Mouse (Mus musculus) embryonic facial prominence, embryonic 14.5 days (tissue): Measurements from ENCODE around the gene Jmy. TPM values are rescaled to one million over a fixed set of nuclear protein-coding genes. Genes with fewer than 3 reads are reported as not detected.

ENCODE experiments used
- ATAC-seq: fragments of 200-750 bp; cut with Nextera tagmentation; 2 replicates; pipeline ENCODE4 v1.8.0; 2017; ENCODE audit warnings: low read depth, moderate number of reproducible peaks, moderate TSS enrichment
- DNase-seq: peaks from one replicate; pipeline ENCODE4 v3.0.0-alpha.2; 2015; ENCODE audit warnings: low spot score
- H3K27ac ChIP-seq: fragments of 300-500 bp; sonication (generic); replicated peaks from 2 replicates; pipeline ENCODE4 v1.5.1; 2014; ENCODE audit warnings: low read depth, mild to moderate bottlenecking, low read length, moderate library complexity
- H3K27me3 ChIP-seq: fragments of 300-500 bp; sonication (generic); replicated peaks from 2 replicates; pipeline ENCODE4 v1.6.1; 2014; ENCODE audit warnings: low read length; ENCODE audit not compliant: control insufficient read depth, insufficient read depth
- H3K36me3 ChIP-seq: fragments of 300-500 bp; sonication (generic); 2 replicates; pipeline ENCODE4 v1.6.1; 2014; ENCODE audit warnings: low read length, mixed read lengths; ENCODE audit not compliant: control insufficient read depth, insufficient read depth
- H3K4me1 ChIP-seq: fragments of 300-500 bp; sonication (generic); 2 replicates; pipeline ENCODE4 v1.6.1; 2014; ENCODE audit warnings: antibody characterized with exemption, low read length; ENCODE audit not compliant: control insufficient read depth, insufficient read depth
- H3K4me2 ChIP-seq: fragments of 300-500 bp; sonication (generic); 2 replicates; pipeline ENCODE4 v1.6.1; 2014; ENCODE audit warnings: low read depth, mild to moderate bottlenecking, low read length, moderate library complexity, mixed read lengths
- H3K4me3 ChIP-seq: fragments of 300-500 bp; sonication (generic); 2 replicates; pipeline ENCODE4 v1.5.1; 2014; ENCODE audit warnings: low read depth, mild to moderate bottlenecking, low read length
- H3K9ac ChIP-seq: fragments of 300-500 bp; sonication (generic); 2 replicates; pipeline ENCODE4 v1.6.1; 2014; ENCODE audit warnings: low read depth, mild to moderate bottlenecking, low read length, moderate library complexity, mixed read lengths
- H3K9me3 ChIP-seq: fragments of 300-500 bp; sonication (generic); 2 replicates; pipeline ENCODE4 v1.6.1; 2016; ENCODE audit warnings: low read length; ENCODE audit not compliant: control insufficient read depth
- WGBS: fragments of 180-500 bp; shearing (Covaris S2); extraction: QIAGEN DNeasy Blood & Tissue Kit; methylation state at CpG from one replicate; pipeline ENCODE4 v1.1.7; 2014; 5-methylcytosine and 5-hydroxymethylcytosine counted together
- polyA plus RNA-seq: library from polyadenylated mRNA; unstranded; fragments of >200 nt; fragmentation: Nextera tagmentation; extraction: Ambion mirVana; gene quantifications from 2 replicates; pipeline ENCODE4 v1.2.1, GENCODE M21; 2014

Jmy gene
- polyA plus RNA-seq: 6.2 and 6.8 TPM in 2 replicates

DNA sequence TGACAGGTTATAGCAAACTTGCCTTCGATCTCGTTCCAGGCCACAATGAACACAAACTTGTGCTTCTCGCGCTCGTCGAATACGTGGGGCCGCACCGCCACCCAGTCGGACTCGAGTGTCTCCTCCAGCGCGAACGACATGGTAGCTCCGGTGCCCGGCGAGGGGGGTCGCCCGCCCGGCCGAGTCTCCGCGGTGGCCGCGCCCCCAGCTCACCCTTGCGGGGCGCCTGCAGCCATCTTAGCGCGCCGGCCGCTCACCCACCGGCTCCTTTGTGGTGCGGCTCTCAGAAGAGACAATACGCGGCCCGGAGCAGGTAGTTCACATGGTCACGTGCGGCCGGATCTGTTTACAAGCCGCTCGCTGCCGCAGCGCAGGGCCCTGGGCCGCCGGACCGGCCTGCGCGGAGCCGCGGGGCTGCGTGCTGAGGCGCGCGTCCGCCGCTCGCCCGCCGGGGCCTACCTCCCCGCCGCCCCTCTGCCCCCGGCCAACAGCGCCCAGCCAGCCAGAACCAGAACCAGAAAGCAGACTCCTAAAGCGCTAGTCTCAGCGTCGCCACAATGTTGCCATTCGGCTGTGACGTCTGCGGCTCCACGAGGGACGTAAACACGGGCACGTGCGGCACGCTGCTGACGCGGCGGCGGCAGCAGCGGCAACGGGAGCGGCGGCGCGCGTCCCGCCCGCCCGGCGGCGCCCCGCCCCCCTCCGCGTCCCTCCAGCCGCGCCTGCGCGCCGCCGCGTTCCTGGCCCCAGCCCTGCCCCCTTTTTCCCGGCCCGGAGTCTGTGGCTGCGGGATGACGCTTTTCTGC is at the start of gene Jmy:
Gene Jmy (minus strand): TSS at position 642 of the 806 bp plus-strand sequence.
- H3K9me3 ChIP-seq: no peaks in the 10 kb centered on the region
- peaks cover 24% of the 10 kb centered on the region for H3K4me1 ChIP-seq
- WGBS: under 1% methylated on average over 36 of the region's 105 CpGs
- DNase-seq: peak; percentile 94
- peak; percentile 93 for ATAC-seq
- H3K36me3 ChIP-seq: no peaks in the 10 kb centered on the region
- H3K4me3 ChIP-seq: peak within 1 kb of the TSS; percentile 91
- H3K4me2 ChIP-seq: peak within 1 kb of the TSS; percentile 90
- peak within 1 kb of the TSS; percentile 97 for H3K27ac ChIP-seq
- no peaks in the 10 kb centered on the region for H3K27me3 ChIP-seq
- peak within 1 kb of the TSS; percentile 96 for H3K9ac ChIP-seq

DNA sequence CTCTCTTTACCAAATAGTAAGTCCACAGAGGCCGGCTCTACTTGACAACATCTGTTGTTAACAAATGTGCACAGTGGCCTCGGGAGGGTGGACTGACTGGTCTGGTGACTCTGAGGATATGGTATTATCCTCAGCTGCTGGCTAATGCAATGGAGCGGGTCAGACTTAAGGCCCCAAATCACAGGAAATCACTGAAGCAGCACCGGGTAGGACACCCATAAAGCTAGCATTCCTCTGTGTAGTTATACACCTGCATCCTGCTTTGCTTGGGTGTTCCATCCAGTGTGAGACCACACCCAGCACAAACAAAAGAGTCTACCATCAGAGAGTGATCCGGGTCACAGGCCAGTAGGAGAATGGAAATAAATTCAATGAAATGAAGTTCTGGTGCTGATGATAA is 48.0 kb upstream of the Jmy start:
- no peak overlapping the region for H3K27ac ChIP-seq
- 73% methylated on average over 5 of the region's 5 CpGs for WGBS
- no peak overlapping the region for H3K4me2 ChIP-seq
- no peaks in the 10 kb centered on the region for H3K27me3 ChIP-seq
- DNase-seq: no peak
- ATAC-seq: no peak
- H3K9ac ChIP-seq: no peak overlapping the region
- no peaks in the 10 kb centered on the region for H3K36me3 ChIP-seq
- H3K9me3 ChIP-seq: no peaks in the 10 kb centered on the region
- H3K4me1 ChIP-seq: no peaks in the 10 kb centered on the region
- no peak overlapping the region for H3K4me3 ChIP-seq

- Histone ChIP-seq H3K9me3 (no peaks in the 10 kb centered on the region), H3K4me3 (no peak overlapping the region), H3K9ac (no peak overlapping the region), H3K27ac (no peak overlapping the region), H3K36me3 (no peaks in the 10 kb centered on the region), H3K27me3 (no peaks in the 10 kb centered on the region), H3K4me1 (no peaks in the 10 kb centered on the region), H3K4me2 (no peak overlapping the region)
- no peak for DNase-seq
- no peak for ATAC-seq
- WGBS: 48% methylated on average over 1 of the region's 1 CpGs
These were observed 46.4 kb upstream of the Jmy start for GRCm38 (mm10) chr13:93546011-93546410.

GRCm38 (mm10) chr13:93544274-93544673 is 44.7 kb upstream of the Jmy start:
- Histone ChIP-seq H3K27ac (no peak overlapping the region), H3K4me3 (no peak overlapping the region), H3K27me3 (no peaks in the 10 kb centered on the region), H3K9ac (no peak overlapping the region), H3K4me1 (no peaks in the 10 kb centered on the region), H3K36me3 (no peaks in the 10 kb centered on the region), H3K9me3 (no peaks in the 10 kb centered on the region), H3K4me2 (no peak overlapping the region)
- ATAC-seq: no peak
- DNase-seq: no peak

DNA sequence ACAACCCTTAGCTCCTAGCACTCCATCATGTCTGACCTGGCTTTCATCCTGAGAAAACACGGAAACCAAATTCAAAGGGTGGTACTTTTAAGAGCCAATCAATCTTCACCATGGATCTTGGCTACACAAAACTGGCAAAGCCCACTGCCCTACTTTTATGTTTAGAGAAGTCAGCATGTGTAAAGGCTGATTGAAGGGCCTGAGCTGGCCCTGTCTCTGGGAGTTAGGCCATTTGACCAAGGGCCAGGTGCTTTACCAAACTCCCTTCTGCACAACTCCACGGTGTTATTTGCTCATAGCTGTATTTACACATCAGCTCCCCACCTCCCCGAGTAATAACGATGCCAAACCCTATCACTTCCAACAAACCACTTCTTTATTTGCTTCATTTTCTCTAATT is 39.7 kb upstream of the Jmy start:
- no peaks in the 10 kb centered on the region for H3K9me3 ChIP-seq
- no peak overlapping the region for H3K4me2 ChIP-seq
- H3K4me3 ChIP-seq: no peak overlapping the region
- H3K27me3 ChIP-seq: no peaks in the 10 kb centered on the region
- no peak overlapping the region for H3K9ac ChIP-seq
- no peaks in the 10 kb centered on the region for H3K4me1 ChIP-seq
- no peaks in the 10 kb centered on the region for H3K36me3 ChIP-seq
- DNase-seq: no peak
- 82% methylated on average over 4 of the region's 4 CpGs for WGBS
- no peak for ATAC-seq
- no peak overlapping the region for H3K27ac ChIP-seq

DNA sequence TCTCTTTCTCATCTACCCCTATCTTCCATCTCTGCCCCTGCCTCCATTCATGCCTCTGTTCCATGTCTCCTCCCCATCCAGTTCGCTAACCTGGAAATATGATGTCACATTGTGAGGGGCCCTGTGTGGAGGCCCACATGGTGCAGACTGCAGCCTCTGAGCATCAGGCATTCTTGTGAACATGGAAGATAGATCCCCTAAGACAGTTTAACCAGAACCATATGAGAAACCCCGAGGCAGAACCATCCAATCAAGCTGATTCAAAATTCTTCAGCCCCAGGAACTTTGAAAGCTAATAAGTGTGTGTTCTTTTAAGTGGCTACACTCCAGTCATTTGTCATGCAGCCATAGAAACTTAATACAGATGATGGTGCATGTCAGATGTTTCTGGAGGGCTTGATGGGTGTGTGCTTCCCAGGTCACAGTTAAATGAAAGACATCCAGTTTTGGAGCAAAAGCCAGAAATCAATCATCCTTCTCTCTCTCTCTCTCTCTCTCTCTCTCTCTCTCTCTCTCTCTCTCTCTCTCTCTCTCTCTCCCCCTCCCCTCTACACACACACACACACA is 19.2 kb upstream of the Jmy start:
- no peaks in the 10 kb centered on the region for H3K9me3 ChIP-seq
- H3K27ac ChIP-seq: peak overlapping the region; percentile 56; the same call in 1 of the 2 replicates
- no peaks in the 10 kb centered on the region for H3K27me3 ChIP-seq
- DNase-seq (peak; percentile 88), ATAC-seq (peak; percentile 80)
- H3K4me1 ChIP-seq: peaks cover 4% of the 10 kb centered on the region; the same call in 1 of the 2 replicates
- no peak overlapping the region for H3K4me3 ChIP-seq
- WGBS: 19% methylated on average over 2 of the region's 2 CpGs
- H3K4me2 ChIP-seq: no peak overlapping the region
- no peaks in the 10 kb centered on the region for H3K36me3 ChIP-seq
- H3K9ac ChIP-seq: no peak overlapping the region

DNA sequence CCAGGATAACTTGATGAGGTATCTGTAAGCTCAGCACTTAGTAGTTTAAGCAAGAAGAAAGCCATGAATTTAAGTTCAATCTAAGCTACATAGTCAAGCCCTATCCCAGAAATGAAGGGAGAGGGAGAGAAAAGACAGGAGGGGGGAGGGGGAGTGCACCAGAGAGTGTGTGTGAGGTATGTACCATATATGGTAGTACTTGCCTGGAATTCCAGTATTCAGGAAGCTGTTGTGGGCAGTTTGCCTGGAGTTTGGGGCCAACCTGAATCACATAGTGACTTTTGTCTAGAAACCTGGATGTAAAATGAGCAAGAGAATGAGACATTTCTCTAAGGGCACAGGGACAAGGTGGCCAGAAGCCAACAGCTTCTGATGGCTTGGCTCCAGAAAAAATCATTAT is 17.6 kb upstream of the Jmy start:
- no peak overlapping the region for H3K9ac ChIP-seq
- ATAC-seq: no peak
- H3K27ac ChIP-seq: no peak overlapping the region

DNA sequence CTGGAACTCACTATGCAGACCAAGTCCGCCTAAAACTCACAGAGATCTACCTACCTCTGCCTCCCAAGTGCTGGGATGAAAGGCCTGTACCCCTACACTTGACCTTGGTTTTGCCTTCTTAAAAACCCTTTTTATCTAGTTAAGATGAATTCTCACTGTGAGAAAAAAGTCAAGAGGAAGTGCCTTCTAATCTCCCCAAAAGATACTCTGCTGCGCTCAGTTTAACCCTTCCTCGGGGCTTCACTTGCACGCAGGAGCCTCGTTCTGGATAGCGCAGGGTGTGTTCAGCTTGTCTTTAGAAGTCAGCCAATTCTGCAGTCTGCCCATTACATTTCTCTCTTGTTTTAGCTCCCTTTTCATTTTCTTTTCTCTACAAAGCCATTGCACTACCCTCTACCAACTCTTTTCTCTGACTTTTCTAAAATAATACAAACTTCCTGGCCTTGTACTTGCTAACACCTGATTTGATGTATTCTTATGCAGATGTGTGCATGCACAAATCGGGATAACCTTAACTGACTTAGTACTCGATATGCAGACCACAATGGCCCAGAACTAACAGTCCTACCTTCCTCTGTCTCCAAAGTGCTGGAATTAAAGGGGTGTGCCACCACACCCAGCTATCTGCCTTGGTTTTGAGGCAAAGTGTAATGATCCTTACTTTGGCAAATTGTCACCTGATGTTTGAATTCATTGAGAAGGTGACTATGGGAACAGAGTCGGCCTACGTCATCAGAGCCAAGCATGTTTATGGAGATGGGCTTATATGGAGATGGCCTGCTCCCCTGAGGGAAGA is 14.6 kb upstream of the Jmy start:
- Histone ChIP-seq H3K4me1 (peaks cover 8% of the 10 kb centered on the region; the same call in 1 of the 2 replicates), H3K27ac (no peak overlapping the region), H3K27me3 (no peaks in the 10 kb centered on the region), H3K36me3 (no peaks in the 10 kb centered on the region), H3K4me3 (no peak overlapping the region), H3K9ac (no peak overlapping the region), H3K4me2 (no peak overlapping the region), H3K9me3 (no peaks in the 10 kb centered on the region)
- ATAC-seq (no peak), DNase-seq (no peak)
- WGBS: 88% methylated on average over 10 of the region's 10 CpGs

More for the DNA sequence above, 17.6 kb upstream of the Jmy start:
- H3K9me3 ChIP-seq: no peaks in the 10 kb centered on the region
- no peak overlapping the region for H3K4me2 ChIP-seq
- DNase-seq: peak; percentile 69
- no peaks in the 10 kb centered on the region for H3K27me3 ChIP-seq
- no peak overlapping the region for H3K4me3 ChIP-seq
- H3K36me3 ChIP-seq: no peaks in the 10 kb centered on the region
- H3K4me1 ChIP-seq: peaks cover 4% of the 10 kb centered on the region; the same call in 1 of the 2 replicates
